Mouse (Mus musculus) ES-Bruce4 (cell line): ENCODE data around the gene Stxbp5.

ENCODE experiments used
- CTCF ChIP-seq: IDR thresholded peaks from one replicate; pipeline ENCODE4 v1.8.1; 2011; ENCODE audit warnings: low read depth, low read length
- EP300 ChIP-seq: IDR thresholded peaks from 2 replicates; pipeline ENCODE4 v1.6.1; 2011; ENCODE audit warnings: low read depth, low read length; ENCODE audit not compliant: insufficient read depth
- POLR2A ChIP-seq: IDR thresholded peaks from one replicate; pipeline ENCODE4 v1.8.1; 2011; ENCODE audit warnings: low read length; ENCODE audit not compliant: insufficient read depth

- TF ChIP-seq CTCF: no peak
- TF ChIP-seq POLR2A: no peak
- TF ChIP-seq EP300: no peak
These were observed 104.5 kb downstream of the Stxbp5 start for GRCm38 (mm10) chr10:9796429-9796828.
